Mouse (Mus musculus) embryonic facial prominence, embryonic 13.5 days (tissue): ENCODE data around the gene Atp6v0e. TPM values are rescaled to one million over a fixed set of nuclear protein-coding genes. Genes with fewer than 3 reads are reported as not detected.

Source experiments
- ATAC-seq: fragments of 200-750 bp; cut with Nextera tagmentation; 2 replicates; pipeline ENCODE4 v1.8.0; 2017; ENCODE audit warnings: low read depth; ENCODE audit not compliant: insufficient number of reproducible peaks, insufficient read depth, low FRiP score, low TSS enrichment
- H3K27ac ChIP-seq: fragments of 300-500 bp; sonication (generic); 2 replicates; pipeline ENCODE4 v1.5.1; 2015; ENCODE audit warnings: moderate library complexity, mild to moderate bottlenecking, inconsistent platforms
- H3K27me3 ChIP-seq: fragments of 300-500 bp; sonication (generic); 2 replicates; pipeline ENCODE4 v1.6.1; 2015; ENCODE audit warnings: mild to moderate bottlenecking, inconsistent platforms
- H3K36me3 ChIP-seq: fragments of 300-500 bp; sonication (generic); 2 replicates; pipeline ENCODE4 v1.6.1; 2015; ENCODE audit warnings: mild to moderate bottlenecking, inconsistent platforms
- H3K4me1 ChIP-seq: fragments of 300-500 bp; sonication (generic); 2 replicates; pipeline ENCODE4 v1.6.1; 2015; ENCODE audit warnings: inconsistent platforms
- H3K4me2 ChIP-seq: fragments of 300-500 bp; sonication (generic); 2 replicates; pipeline ENCODE4 v1.6.1; 2015; ENCODE audit warnings: moderate library complexity, mild to moderate bottlenecking, inconsistent platforms
- H3K4me3 ChIP-seq: fragments of 300-500 bp; sonication (generic); 2 replicates; pipeline ENCODE4 v1.5.1; 2015; ENCODE audit warnings: mild to moderate bottlenecking, inconsistent platforms
- H3K9ac ChIP-seq: fragments of 300-500 bp; sonication (generic); 2 replicates; pipeline ENCODE4 v1.6.1; 2015; ENCODE audit warnings: mild to moderate bottlenecking, inconsistent platforms
- H3K9me3 ChIP-seq: fragments of 300-500 bp; sonication (generic); 2 replicates; pipeline ENCODE4 v1.6.1; 2016; ENCODE audit warnings: inconsistent platforms
- WGBS: fragments of 180-500 bp; shearing (Covaris S2); methylation state at CpG from one replicate; pipeline ENCODE4 v1.1.7; 2015; ENCODE audit warnings: mixed read lengths; 5-methylcytosine and 5-hydroxymethylcytosine counted together
- polyA plus RNA-seq: library from polyadenylated mRNA; unstranded; fragments of >200 nt; fragmentation: Nextera tagmentation; extraction: Ambion mirVana; gene quantifications from 2 replicates; pipeline ENCODE4 v1.2.1, GENCODE M21; 2015

Gene Atp6v0e
- polyA plus RNA-seq, 1 experiment from 2014 or later, result 180 TPM

GRCm38 (mm10) chr17:26705463-26706359 lies 42.7 kb downstream of the Atp6v0e start:
- Histone ChIP-seq H3K4me2 (no peak overlapping the region), H3K27ac (no peak overlapping the region; the same call in 1 of the 2 replicates), H3K4me1 (no peaks in the 10 kb centered on the region), H3K4me3 (no peak overlapping the region), H3K9me3 (no peaks in the 10 kb centered on the region), H3K36me3 (0 out of 2 replicates have a peak, but pooled peaks cover 14% of the 10 kb centered on the region), H3K27me3 (peaks cover 11% of the 10 kb centered on the region), H3K9ac (no peak overlapping the region)
- no peak for ATAC-seq
- WGBS, result 70% methylated on average over 11 of the region's 11 CpGs

- WGBS, result 71% methylated on average over 7 of the region's 7 CpGs
- ATAC-seq, result no peak
- no peak overlapping the region for H3K27ac ChIP-seq
These were observed 44.0 kb downstream of the Atp6v0e start for GRCm38 (mm10) chr17:26707066-26707465.

GRCm38 (mm10) chr17:26708499-26708898 lies 45.5 kb downstream of the Atp6v0e start:
- no peaks in the 10 kb centered on the region for H3K36me3 ChIP-seq
- no peak overlapping the region for H3K4me2 ChIP-seq
- H3K4me3 ChIP-seq, result no peak overlapping the region
- no peak overlapping the region for H3K27ac ChIP-seq
- H3K9me3 ChIP-seq, result no peaks in the 10 kb centered on the region
- ATAC-seq, result no peak
- H3K27me3 ChIP-seq, result peaks cover 19% of the 10 kb centered on the region
- no peak overlapping the region for H3K9ac ChIP-seq
- no peaks in the 10 kb centered on the region for H3K4me1 ChIP-seq

More at GRCm38 (mm10) chr17:26707066-26707465, 44.0 kb downstream of the Atp6v0e start:
- Histone ChIP-seq H3K4me3 (no peak overlapping the region), H3K9me3 (no peaks in the 10 kb centered on the region), H3K9ac (no peak overlapping the region), H3K4me2 (no peak overlapping the region), H3K36me3 (0 out of 2 replicates have a peak, but pooled peaks cover 3% of the 10 kb centered on the region), H3K4me1 (no peaks in the 10 kb centered on the region), H3K27me3 (peaks cover 19% of the 10 kb centered on the region)

- ATAC-seq, result no peak
- peaks cover 19% of the 10 kb centered on the region for H3K27me3 ChIP-seq
- 56% methylated on average over 9 of the region's 9 CpGs for WGBS
- H3K4me3 ChIP-seq, result no peak overlapping the region
- H3K27ac ChIP-seq, result no peak overlapping the region
- H3K36me3 ChIP-seq, result no peaks in the 10 kb centered on the region
- no peak overlapping the region for H3K9ac ChIP-seq
- no peak overlapping the region for H3K4me2 ChIP-seq
- H3K4me1 ChIP-seq, result no peaks in the 10 kb centered on the region
- H3K9me3 ChIP-seq, result no peaks in the 10 kb centered on the region
These were observed 46.1 kb downstream of the Atp6v0e start for GRCm38 (mm10) chr17:26708993-26709590.

GRCm38 (mm10) chr17:26710049-26710448 lies 47.0 kb downstream of the Atp6v0e start:
- Histone ChIP-seq H3K27me3 (peaks cover 19% of the 10 kb centered on the region), H3K4me3 (no peak overlapping the region), H3K4me1 (0 out of 2 replicates have a peak, but pooled peaks cover 4% of the 10 kb centered on the region), H3K4me2 (no peak overlapping the region), H3K36me3 (no peaks in the 10 kb centered on the region), H3K27ac (no peak overlapping the region), H3K9ac (no peak overlapping the region), H3K9me3 (no peaks in the 10 kb centered on the region)
- WGBS, result 54% methylated on average over 6 of the region's 6 CpGs
- ATAC-seq, result no peak

- ATAC-seq, result peak; percentile 79
These were observed 52.3 kb downstream of the Atp6v0e start, which contains the start of gene Crebrf for GRCm38 (mm10) chr17:26715271-26715758. Crebrf (plus strand) TSS chr17:26715650.

GRCm38 (mm10) chr17:26715916-26716717 lies 53.1 kb downstream of the Atp6v0e start:
- Histone ChIP-seq H3K4me1 (0 out of 2 replicates have a peak, but pooled peaks cover 5% of the 10 kb centered on the region), H3K27ac (peak overlapping the region; percentile 68), H3K36me3 (no peaks in the 10 kb centered on the region), H3K27me3 (0 out of 2 replicates have a peak, but pooled peaks cover 4% of the 10 kb centered on the region), H3K4me3 (peak overlapping the region; percentile 99), H3K4me2 (peak overlapping the region; percentile 66), H3K9ac (peak overlapping the region; percentile 80), H3K9me3 (no peaks in the 10 kb centered on the region)
- peak; percentile 97 for ATAC-seq
- under 1% methylated on average over 71 of the region's 75 CpGs for WGBS

More at GRCm38 (mm10) chr17:26715271-26715758, 52.3 kb downstream of the Atp6v0e start, which contains the start of gene Crebrf:
- H3K4me3 ChIP-seq, result peak within 1 kb of the TSS; percentile 99
- H3K4me1 ChIP-seq, result 0 out of 2 replicates have a peak, but pooled peaks cover 5% of the 10 kb centered on the region
- 0% methylated on average over 41 of the region's 41 CpGs for WGBS
- peaks cover 12% of the 10 kb centered on the region; the same call in 1 of the 2 replicates for H3K27me3 ChIP-seq
- H3K9ac ChIP-seq, result peak within 1 kb of the TSS; percentile 80
- peak within 1 kb of the TSS; percentile 68 for H3K27ac ChIP-seq
- no peaks in the 10 kb centered on the region for H3K9me3 ChIP-seq
- no peaks in the 10 kb centered on the region for H3K36me3 ChIP-seq
- peak within 1 kb of the TSS; percentile 66 for H3K4me2 ChIP-seq

- Histone ChIP-seq H3K4me2 (no peak overlapping the region), H3K9me3 (no peaks in the 10 kb centered on the region), H3K9ac (no peak overlapping the region), H3K36me3 (no peaks in the 10 kb centered on the region), H3K27ac (no peak overlapping the region), H3K27me3 (no peaks in the 10 kb centered on the region), H3K4me3 (no peak overlapping the region), H3K4me1 (0 out of 2 replicates have a peak, but pooled peaks cover 5% of the 10 kb centered on the region)
- 65% methylated on average over 2 of the region's 2 CpGs for WGBS
- ATAC-seq, result no peak
These were observed 54.8 kb downstream of the Atp6v0e start for GRCm38 (mm10) chr17:26717868-26718267.

GRCm38 (mm10) chr17:26719405-26719804 lies 56.4 kb downstream of the Atp6v0e start:
- Histone ChIP-seq H3K27me3 (no peaks in the 10 kb centered on the region), H3K27ac (no peak overlapping the region), H3K4me1 (0 out of 2 replicates have a peak, but pooled peaks cover 5% of the 10 kb centered on the region)

GRCm38 (mm10) chr17:26721802-26722201 lies 58.8 kb downstream of the Atp6v0e start:
- Histone ChIP-seq H3K4me3 (no peak overlapping the region), H3K36me3 (no peaks in the 10 kb centered on the region), H3K9me3 (no peaks in the 10 kb centered on the region), H3K9ac (no peak overlapping the region), H3K4me2 (no peak overlapping the region), H3K4me1 (no peaks in the 10 kb centered on the region), H3K27ac (no peak overlapping the region), H3K27me3 (no peaks in the 10 kb centered on the region)
- no peak for ATAC-seq
- 58% methylated on average over 2 of the region's 2 CpGs for WGBS

More at GRCm38 (mm10) chr17:26719405-26719804, 56.4 kb downstream of the Atp6v0e start:
- H3K36me3 ChIP-seq, result no peaks in the 10 kb centered on the region
- H3K9ac ChIP-seq, result no peak overlapping the region
- no peaks in the 10 kb centered on the region for H3K9me3 ChIP-seq
- no peak overlapping the region for H3K4me3 ChIP-seq
- ATAC-seq, result no peak
- H3K4me2 ChIP-seq, result no peak overlapping the region

GRCm38 (mm10) chr17:26724790-26725189 lies 61.8 kb downstream of the Atp6v0e start:
- Histone ChIP-seq H3K9ac (no peak overlapping the region), H3K36me3 (no peaks in the 10 kb centered on the region), H3K27ac (no peak overlapping the region), H3K9me3 (no peaks in the 10 kb centered on the region), H3K4me1 (no peaks in the 10 kb centered on the region), H3K27me3 (no peaks in the 10 kb centered on the region), H3K4me2 (no peak overlapping the region), H3K4me3 (no peak overlapping the region)
- no peak for ATAC-seq
- 46% methylated on average over 1 of the region's 1 CpGs for WGBS
